Mouse (Mus musculus) gastrocnemius, postnatal 4 days (tissue): Measurements from ENCODE around the gene Flot1. TPM values are rescaled to one million over a fixed set of nuclear protein-coding genes. Genes with fewer than 3 reads are reported as not detected.
A peak's percentile ranks its signal among the peaks of the same experiment; 100 is the strongest.

Experiments
- DNase-seq, 2 experiments: peaks; one replicate each; pipeline ENCODE4 v3.0.0; 2021 to 2022; ENCODE audit warnings: low spot score in 2 of 2, mixed read lengths in 2 of 2
- total RNA-seq, 2 experiments: library from RNA; stranded (reverse); gene quantifications; 2 replicates each; pipeline ENCODE4 v1.2.3; 2021

Flot1 gene
- total RNA-seq, 2 experiments from 2014 or later, result 52.6 to 56.9 TPM

DNA sequence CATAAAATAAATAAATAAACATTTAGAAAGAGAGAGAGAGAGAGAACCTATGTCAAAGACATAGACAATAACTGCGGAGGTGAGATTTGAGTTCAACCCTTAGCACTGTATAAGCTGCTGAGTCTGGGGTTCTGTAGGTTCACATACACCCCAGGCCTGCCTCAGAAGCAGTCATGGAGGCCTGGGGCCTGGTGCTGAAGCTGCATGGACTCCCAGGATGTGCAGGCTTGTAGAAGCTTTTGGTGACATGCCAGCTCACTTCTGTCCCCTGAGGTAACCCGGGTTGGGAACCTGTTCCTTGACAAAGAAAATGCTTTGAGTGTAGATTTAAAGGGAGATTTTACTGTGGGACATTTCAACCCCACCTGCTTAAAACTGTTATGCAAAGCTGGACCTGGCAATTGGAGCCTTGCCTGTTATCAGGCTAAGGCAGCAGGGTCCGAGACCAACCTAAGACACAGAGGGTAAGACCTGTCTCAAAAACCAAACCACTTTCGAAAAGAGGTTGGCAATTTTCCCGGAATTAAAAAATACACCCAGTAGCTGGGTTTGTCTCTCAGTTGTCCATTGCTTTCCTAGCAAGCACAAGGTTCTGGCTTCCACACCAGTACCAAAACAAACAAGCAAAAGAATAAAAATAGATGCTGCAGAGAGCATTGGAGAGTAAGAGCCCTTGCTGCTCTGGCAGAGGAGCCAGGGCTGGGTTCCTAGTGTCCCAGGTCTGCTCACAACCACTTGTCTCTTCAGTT is 12.0 kb upstream of the Flot1 start:
- DNase-seq, result no peak

DNA sequence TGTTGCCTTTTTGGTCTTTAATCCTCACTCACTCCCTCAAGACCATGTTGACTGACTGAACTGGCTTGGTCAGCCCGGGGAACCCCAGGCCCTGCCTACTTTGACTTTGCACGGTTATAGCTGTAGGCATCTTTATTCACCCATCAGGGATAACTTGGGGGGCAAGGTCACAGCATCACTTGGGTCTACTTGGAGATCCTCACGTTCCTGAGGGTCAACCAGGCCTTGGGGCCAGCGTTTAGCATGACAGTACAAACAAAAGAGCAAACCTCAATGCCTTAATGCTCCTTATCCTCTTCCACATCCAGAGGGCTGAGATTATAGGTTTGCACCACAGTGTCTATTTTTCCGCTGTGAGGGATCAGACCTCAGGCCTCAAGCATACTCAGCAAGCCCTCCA is 10.7 kb upstream of the Flot1 start:
- no peak for DNase-seq

DNA sequence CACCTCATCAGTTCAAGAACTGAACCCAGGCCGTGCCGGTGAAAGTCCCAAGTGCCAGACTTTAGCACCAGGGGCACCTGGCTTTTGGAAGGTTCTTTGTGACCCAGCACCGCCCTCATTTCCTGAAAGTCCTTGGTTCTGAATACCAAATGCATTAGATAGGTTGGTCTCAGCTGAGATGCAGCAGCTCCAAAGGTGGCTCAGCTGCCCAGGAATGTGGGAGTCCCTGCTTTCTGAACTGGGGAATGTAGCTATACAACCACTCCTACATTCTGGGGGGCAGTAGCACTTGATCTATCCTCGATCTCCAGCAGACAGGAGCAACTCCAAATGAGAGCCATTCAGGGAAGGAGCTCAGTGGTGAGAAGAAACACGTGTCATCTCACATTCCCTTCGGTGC is 10.3 kb upstream of the Flot1 start:
- no peak for DNase-seq

DNA sequence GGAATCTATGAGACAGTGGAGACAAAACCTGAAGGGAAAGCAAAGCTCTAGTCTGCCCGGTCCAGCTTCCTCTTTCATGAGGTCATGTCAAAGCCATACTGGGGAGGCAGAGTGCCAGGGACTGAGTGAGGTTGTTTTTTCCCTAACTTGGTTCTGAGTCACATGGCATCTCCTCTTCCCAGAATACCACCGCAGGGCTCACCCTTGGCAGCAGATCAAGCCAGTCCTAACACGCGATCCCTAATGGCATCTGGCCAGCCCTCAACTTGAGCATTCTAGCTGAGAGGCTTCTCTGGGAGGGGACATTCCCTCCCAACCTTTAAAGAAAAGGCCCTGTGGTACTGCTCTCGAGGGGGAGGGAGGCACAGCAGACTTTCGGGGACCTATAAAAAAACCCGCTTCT is 9.8 kb upstream of the Flot1 start:
- peak; percentile 76 to 93 for DNase-seq

DNA sequence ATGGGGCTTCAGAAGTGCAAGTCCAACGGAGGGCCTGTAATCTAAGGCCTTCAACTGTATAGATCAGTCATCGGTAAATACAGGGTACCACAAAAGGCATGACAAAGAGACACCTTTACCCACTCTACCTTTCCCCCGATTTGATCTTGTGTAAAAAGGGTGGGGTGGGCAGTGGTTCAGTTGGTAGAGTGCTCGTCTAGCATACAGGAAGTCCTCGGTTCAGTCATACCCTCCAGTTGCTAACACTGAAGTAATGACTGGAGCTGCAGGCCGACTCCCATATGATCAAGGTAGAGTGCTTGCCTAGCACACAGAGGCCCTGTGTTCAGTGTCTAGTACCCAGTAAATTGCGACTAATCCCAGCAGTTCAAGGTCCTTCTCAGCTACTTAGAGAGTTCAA is 9.4 kb upstream of the Flot1 start:
- no peak for DNase-seq

DNA sequence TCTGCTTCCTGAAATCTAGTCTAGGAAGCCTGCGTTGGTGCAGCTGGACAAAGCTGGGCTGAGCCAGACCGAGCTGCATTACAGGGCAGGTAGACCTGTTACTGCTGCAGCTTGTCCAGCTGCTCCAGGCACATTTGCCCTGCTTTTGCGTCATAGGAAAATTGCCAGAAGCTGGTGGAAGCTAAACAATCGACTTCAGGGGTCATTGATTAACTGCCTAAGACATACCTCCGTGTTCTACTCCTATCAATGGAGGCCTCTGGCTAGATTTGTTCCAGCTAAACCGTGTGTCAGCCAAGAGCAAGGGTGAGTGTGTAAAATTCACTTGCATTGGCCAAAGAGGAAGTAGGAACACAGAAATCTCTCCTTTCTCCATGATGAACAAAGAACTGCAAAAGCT is 8.4 kb upstream of the Flot1 start:
- no peak for DNase-seq

DNA sequence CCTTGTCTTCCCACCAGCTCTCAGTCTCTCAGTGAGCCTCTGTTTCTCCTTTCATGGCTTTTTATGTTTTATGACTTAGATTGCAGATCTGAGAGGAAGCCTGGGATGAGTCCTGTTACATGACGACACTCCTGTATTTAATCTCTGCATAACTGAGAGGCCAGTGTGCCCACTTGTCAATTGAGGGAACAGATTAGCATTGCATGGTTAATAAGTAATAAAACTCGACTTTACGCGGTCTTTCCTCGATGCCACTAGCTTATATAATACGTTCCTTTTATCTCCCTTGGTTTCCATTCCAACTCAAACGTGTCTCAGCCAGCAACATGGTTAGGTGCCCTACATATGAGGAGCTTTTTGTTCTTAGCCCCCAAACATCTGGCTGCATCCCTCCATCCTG is 7.2 kb upstream of the Flot1 start:
- no peak for DNase-seq

DNA sequence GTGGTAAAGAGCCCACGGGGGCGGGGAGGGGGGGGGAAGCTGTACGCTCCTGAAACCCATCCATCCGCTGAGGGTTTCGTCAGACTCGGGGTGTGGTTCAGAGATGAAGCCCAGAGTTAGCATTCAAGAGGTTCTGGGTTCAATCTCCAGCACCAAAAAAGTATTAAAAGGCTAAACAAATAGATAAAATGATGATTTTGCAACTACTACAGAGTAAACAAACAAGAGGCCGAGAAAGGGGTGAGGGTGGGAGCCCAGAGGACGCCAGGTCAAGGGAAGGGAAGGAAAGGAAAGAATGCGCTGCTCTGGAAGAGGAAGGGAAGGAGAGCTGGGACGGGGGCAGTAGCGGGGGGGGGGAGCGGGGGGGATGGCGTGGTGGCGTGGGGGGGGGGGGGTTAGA is 6.3 kb upstream of the Flot1 start:
- no peak for DNase-seq

DNA sequence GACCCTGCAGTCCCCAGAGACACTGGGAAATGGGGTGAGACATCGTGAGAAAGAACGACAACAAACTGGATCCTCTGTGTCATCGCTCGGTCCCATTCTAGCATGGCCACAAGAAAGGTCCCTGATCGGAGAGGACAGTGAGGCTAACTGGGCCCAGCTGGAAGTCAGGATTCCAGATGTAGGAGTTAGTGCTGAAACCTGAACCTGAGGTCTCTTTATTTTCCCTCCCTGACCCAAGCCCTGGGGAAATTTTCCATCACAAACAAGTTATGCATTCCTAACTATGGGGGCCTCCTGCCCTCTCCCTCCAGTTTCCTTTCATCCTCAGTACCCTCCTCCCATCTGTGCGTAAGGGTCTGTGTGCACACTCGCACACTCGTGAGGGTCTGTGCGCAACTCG is 5.8 kb upstream of the Flot1 start:
- no peak for DNase-seq

DNA sequence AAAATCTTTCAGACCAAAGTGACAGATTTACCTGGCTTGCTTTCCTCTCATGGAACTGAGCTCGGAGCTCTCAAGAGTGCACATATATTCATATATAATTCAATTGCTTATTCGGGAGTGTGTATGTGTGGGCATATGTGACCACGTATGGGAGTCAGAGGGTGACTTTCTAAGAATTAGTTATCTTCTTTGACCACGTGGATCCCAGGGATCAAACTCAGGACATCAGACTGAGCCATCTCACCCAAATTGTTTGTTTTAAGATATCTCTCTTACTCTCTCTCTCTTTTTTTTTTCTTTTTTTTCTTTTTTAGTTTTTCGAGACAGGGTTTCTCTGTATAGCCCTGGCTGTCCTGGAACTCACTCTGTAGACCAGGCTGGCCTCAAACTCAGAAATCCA is 2.9 kb upstream of the Flot1 start:
- DNase-seq, result no peak

DNA sequence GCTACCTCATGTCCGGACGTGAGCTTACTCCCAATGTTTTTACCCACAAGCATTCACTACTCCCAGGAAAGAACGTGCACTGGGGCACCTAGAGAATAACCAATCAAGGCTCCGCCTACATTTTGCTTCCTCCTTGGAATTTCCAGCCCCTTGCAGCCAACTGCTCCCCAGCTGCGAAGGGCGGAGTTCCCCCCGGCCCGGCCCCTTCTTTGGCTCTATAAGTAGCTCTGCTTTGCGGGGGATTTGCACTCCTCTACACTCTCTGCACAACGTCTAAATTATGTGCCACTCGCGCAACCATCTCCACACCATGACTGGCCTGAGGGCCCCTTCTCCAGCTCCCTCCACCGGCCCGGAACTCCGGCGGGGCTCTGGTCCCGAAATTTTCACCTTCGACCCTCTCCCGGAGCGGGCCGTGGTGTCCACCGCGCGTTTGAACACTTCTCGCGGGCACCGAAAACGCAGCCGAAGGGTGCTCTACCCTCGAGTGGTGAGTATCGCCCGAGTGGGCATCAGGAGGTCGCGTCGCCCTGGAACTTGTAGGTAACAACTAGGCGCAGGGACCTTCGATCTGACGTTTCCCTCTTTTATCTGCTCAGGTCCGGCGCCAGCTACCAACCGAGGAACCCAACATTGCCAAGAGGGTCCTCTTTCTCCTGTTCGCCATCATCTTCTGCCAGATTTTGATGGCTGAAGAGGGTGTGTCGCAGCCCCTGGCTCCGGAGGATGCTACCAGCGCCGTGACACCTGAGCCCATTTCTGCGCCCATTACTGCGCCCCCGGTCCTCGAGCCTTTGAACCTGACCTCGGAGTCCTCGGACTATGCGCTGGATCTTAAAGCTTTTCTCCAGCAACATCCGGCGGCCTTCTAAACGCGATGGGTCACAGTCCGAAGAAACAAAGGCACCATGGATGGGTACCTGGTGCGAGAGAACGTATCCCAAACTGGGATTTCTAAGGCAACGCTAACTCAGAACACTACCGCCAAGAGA is 1.3 kb upstream of the Flot1 start, which contains the start of gene Ier3:
TSS of gene Ier3 (plus strand) at position 246 of the 992 bp plus-strand sequence.
- DNase-seq, result peak; percentile 65 to 84

DNA sequence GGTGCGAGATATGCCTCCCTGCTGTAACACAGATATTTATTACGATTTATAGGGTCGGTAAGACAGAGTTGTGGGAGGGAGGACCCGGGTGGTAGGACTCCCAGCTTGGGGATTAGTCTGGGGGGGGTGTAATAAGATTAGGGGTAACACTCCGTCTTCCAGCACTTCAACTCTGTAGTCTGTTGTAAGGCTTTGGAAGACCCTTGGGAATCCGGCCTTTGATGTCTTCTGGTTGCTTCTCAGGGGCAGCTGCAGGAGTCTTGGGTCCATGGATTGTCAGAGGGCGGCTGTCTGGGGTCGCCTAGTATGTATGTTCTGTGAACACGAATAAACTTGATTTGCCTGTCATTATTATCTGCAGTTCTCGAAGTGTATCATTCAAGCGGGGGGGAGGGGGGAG is 466 bp upstream of the Flot1 start:
- no peak for DNase-seq

DNA sequence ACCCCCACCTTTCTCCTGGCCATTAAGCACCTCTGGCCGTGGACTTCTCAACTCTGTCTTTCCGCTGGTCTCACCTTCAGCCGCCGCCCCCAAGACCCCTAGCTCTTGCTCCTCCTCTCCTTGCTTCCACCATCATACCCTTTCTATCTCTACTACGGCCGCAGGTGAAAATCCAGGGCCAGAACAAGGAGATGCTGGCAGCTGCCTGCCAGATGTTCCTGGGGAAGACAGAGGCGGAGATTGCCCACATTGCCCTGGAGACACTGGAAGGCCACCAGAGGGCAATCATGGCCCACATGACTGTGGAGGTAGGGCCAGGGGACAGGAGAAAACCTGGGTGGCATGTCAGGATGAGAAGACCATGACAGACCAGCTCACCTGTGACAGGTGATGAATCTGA is 1.4 kb downstream of the Flot1 start:
- DNase-seq, result no peak

DNA sequence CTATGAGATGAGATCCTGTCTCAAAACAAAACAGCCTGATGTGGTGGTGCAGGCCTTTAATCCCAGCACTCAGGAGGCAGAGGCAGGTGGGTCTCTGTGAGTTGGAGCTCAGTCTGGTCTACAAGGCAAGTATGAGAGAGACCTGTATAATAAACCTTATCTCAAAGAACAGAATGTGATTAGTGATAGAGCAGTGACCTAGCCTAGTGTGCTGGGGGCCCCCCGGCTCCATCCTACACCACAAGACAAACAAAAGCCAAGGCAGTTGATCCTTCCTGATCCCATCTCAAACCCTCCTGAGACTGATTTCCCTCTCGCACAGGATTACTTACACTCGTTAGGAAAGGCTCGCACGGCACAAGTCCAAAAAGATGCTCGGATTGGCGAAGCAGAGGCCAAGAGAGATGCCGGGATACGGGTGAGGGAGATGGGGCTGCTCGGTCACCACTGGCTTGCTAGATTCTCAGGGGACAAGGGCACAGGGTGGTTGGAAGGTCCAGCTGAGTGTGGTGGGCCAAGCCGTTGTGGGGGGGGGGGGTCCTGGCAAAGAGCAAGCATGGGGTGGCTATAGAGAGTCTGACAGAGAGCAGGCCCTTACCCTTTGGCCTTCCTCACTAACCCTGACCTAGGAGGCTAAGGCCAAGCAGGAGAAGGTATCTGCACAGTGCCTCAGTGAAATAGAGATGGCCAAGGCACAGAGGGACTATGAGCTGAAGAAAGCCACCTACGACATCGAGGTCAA is 2.2 kb downstream of the Flot1 start:
- no peak for DNase-seq

DNA sequence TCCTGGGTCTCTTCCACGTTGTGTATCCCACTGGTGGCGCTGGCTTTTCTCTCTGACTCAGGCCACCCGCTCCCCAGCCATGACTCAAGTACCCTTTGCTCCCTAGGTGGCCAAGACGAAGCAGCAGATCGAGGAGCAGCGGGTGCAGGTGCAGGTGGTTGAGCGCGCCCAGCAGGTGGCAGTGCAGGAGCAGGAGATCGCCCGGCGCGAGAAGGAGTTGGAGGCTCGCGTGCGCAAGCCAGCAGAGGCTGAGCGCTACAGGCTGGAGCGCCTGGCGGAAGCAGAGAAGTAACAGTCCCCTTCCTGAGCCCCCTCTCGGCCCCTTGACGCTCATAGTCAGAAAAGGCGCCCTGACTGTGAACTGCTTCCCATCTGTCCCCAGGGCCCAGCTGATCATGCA is 6.7 kb downstream of the Flot1 start:
- DNase-seq, result peak; percentile 75 to 88

DNA sequence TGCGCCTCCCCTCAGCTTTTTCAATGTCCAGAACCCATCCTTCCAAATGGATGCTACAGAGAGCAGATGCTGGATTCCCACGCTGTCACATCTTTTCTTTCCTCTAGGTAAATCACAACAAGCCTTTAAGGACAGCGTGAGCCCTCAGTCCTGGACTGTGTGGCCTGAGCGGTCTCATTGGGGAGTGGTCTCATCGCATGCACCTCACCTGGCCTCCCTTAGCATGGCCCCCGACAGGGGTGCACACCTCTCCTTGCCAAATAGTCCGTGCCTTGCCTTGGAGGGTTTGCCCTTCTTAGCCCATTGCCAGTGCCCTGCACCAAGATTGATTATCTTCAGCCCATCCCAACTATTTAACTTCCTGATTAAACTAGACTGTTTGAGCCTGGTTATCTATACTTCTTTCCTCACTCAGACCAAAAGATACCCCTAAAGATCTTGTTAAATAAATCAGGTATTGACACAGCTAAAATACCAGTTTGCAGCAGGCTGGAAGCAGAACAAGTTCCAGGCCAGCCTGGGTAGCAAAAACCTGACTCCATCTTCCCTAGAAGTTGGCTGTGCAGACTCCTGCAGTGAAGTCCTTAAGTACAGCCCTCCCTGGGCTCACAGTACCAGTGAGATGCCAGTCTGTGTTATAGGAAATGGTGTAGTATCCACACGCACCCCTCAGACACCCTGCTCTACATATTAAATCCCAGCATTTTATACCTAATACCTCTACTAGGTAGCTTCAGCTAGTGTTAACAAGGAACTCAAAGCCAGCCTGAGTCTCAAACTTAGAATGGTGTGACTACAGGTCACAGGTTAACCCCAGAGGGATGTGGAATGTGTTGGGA is 9.6 kb downstream of the Flot1 start:
- DNase-seq, result no peak

DNA sequence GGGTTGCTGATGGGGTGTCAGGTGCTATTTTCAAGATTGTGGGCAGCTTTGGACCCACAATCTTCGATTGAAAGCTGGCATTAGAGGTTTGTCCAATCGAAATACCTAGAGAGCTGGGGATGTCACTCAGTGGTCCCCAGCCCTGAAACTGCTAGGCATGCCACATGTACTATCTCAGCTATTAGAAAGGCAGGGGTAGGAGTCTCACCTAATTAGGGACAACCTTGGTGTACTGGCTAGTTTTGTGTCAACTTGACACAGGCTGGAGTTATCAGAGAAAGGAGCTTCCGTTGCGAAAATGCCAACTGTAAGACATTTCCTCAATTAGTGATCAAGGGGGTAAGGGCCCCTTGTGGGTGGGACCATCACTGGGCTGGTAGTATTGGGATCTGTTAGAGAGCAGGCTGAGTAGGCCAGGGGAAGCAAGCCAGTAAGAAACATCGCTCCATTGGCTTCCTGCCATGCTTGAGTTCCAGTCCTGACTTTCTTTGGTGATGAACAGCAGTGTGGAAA is 10.3 kb downstream of the Flot1 start:
- DNase-seq, result no peak

DNA sequence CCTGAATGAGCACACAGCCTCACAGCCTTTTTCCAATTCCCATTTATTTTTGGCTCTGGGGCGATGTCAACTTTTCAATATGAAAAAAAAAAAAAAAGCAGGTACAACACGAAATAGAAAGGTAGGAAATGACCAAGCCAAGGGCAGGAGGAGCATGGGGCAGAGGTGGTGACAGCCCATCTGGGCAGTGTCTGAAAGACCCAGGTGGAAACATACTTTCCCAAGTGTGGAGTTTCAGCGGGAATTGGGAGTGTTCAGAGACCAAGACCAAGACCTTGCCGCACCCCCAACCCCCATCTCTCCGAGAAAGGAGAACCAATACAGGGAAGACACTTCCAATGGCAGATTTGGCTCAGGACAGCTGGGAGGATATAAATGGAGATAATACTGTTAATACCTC is 10.9 kb downstream of the Flot1 start:
- DNase-seq, result no peak

DNA sequence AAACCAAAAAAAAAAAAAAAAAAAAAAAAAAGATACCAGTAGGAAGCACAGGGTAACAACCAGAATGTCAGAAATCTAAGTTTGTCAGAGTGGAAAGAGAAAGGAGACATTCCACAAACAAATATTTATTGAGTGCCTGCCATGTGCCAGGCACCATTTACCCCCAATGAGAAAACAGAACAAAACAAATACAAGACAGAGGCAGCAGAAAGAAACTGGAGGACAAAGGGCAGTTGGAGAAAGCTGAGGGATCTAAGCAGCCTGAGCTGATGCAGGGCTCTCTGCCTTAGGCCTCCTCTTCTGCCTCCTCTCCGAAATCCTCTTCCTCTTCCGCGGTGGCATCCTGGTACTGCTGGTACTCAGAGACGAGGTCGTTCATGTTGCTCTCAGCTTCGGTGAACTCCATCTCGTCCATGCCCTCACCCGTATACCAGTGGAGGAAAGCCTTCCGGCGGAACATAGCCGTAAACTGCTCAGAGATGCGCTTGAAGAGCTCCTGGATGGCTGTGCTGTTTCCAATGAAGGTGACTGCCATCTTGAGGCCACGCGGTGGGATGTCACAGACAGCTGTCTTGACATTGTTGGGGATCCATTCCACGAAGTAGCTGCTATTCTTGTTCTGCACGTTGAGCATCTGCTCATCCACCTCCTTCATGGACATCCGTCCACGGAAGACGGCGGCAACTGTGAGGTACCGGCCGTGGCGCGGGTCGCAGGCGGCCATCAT is 11.8 kb downstream of the Flot1 start:
- DNase-seq, result no peak
